Comparison of ENCODE assay signal across 12 mouse cellular contexts in the genomic region with DNA sequence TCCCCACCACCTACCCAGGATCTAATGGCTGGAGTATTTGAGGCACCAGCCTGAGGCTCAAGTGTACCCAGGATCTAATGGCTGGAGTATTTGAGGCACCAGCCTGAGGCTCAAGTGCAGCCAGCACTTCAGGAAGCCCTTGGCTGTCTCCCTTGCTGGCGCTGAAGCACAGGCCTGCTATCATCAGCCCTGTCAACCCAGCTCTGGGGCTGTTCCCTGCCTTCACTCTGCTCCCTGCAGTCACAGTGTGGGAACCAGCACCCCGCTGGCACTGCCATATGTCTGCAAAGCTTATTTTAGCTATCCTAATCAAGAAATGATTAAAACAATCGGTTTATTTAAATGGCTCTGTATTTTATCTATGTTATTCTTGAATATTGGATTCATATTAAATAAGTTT.
DNase-seq lines count a peak whose midpoint lies in the region; ATAC-seq lines count a peak whose summit lies in the region.
"Had no signal": no experiment of that assay in that cellular context is flagged by ENCODE, and none has a peak within 500 bp of the region (broad histone marks: within the 10 kb centered on the region; RNA-seq: fewer than 3 reads in every experiment).

No protein-coding gene starts in this region.

- no peaks in the 10 kb centered on the region for H3K27me3 ChIP-seq in heart, embryonic 13.5 days (replicated peaks)

- no peak overlapping the region for H3K9ac ChIP-seq in heart, embryonic 13.5 days
- H3K9ac ChIP-seq: lung, embryonic 14.5 days had no signal

- DNase-seq in heart, postnatal 25 days (ENCODE audit: low spot score) = no peak
- peak; percentile 56 for DNase-seq in left cerebral cortex, postnatal 4 days
- no peak for DNase-seq in left cerebral cortex, adult 11 months (ENCODE audit: low spot score)
- DNase-seq in cerebellum, adult 9-11 months = peak; percentile 91
- no peak for DNase-seq in retina, embryonic 14.5 days (ENCODE audit: low spot score)
- DNase-seq in right cerebral cortex, postnatal 4 days = no peak
- DNase-seq: adrenal gland, adult 8-10 months; kidney, postnatal 10 days; liver; lung, embryonic 14.5 days had no signal

- H3K4me3 ChIP-seq in heart, embryonic 13.5 days = no peak overlapping the region
- H3K4me3 ChIP-seq: heart, adult 2 months had no signal

- no peaks in the 10 kb centered on the region for H3K36me3 ChIP-seq in heart, embryonic 13.5 days

- H3K9me3 ChIP-seq in heart, embryonic 13.5 days = no peaks in the 10 kb centered on the region

- H3K27ac ChIP-seq in heart, embryonic 13.5 days (replicated peaks) = peak overlapping the region; percentile 26; the same call in 1 of the 2 replicates
- H3K27ac ChIP-seq: heart, adult 2 months had no signal

- peaks cover 29% of the 10 kb centered on the region for H3K4me1 ChIP-seq in heart, embryonic 13.5 days

- peak; percentile 72; the same call in 1 of the 2 replicates for ATAC-seq in heart, embryonic 13.5 days (ENCODE audit: extremely low read depth, insufficient number of reproducible peaks, low FRiP score, low TSS enrichment)

- WGBS in heart, embryonic 13.5 days = 11% methylated on average over 3 of the region's 3 CpGs

- intact Hi-C loops in heart, postnatal 25 days (cut with DNase I) = no loop called here
- intact Hi-C loops in left cerebral cortex, postnatal 4 days (cut with DNase I) = no loop called here

- no peak overlapping the region for H3K4me2 ChIP-seq in heart, embryonic 13.5 days
- H3K4me2 ChIP-seq: lung, embryonic 14.5 days had no signal

Comparison
In these comparisons a context has a peak if more than half of its experiments do, and no peak if none do; other contexts are left out.
1. DNase-seq: peak in left cerebral cortex, postnatal 4 days (single experiment) and cerebellum, adult 9-11 months (single experiment); none in heart, postnatal 25 days (single experiment), left cerebral cortex, adult 11 months (single experiment), retina, embryonic 14.5 days (single experiment) and right cerebral cortex, postnatal 4 days (single experiment).